Mouse (Mus musculus) small intestine, adult 2 months (tissue): Measurements from ENCODE around the gene Gm2035. TPM values are rescaled to one million over a fixed set of nuclear protein-coding genes. Genes with fewer than 3 reads are reported as not detected.
"Not testable (repeated sequence)": the region's sequence is repeated elsewhere in the genome, so short reads cannot be mapped to it uniquely, and the experiment has no call there.

Source experiments
- H3K27ac ChIP-seq: fragments of 200-500 bp; 2 replicates; pipeline ENCODE4 v1.5.1; 2012; ENCODE audit warnings: low read depth, low read length, control low read depth, inconsistent platforms; ENCODE audit not compliant: insufficient read depth
- H3K27me3 ChIP-seq: fragments of 200-500 bp; 2 replicates; pipeline ENCODE4 v1.6.1; 2012; ENCODE audit warnings: mild to moderate bottlenecking, moderate library complexity, low read length, inconsistent platforms; ENCODE audit not compliant: control insufficient read depth, insufficient read depth
- H3K36me3 ChIP-seq: fragments of 200-500 bp; 2 replicates; pipeline ENCODE4 v1.6.1; 2012; ENCODE audit warnings: mild to moderate bottlenecking, low read length, control low read depth, inconsistent platforms; ENCODE audit not compliant: control insufficient read depth, insufficient read depth
- H3K4me1 ChIP-seq: fragments of 200-500 bp; 2 replicates; pipeline ENCODE4 v1.6.1; 2012; ENCODE audit warnings: low read length, inconsistent platforms, mixed read lengths; ENCODE audit not compliant: control insufficient read depth, insufficient read depth, insufficient read length
- H3K4me3 ChIP-seq: fragments of 200-500 bp; 2 replicates; pipeline ENCODE4 v1.5.1; 2012; ENCODE audit warnings: low read depth, mild to moderate bottlenecking, control low read depth, inconsistent platforms, low read length, moderate library complexity
- WGBS: fragments of 180-500 bp; shearing (Covaris S2); methylation state at CpG from one replicate; pipeline ENCODE4 v1.1.7; 2018; 5-methylcytosine and 5-hydroxymethylcytosine counted together
- polyA plus RNA-seq: library from polyadenylated mRNA; depleted of rRNA; stranded (reverse); fragments of >200 nt; gene quantifications from 2 replicates; pipeline ENCODE4 v1.2.3, GENCODE M21; 2012; rRNA removed

Gene Gm2035
- not detected in 2 replicates for polyA plus RNA-seq

DNA sequence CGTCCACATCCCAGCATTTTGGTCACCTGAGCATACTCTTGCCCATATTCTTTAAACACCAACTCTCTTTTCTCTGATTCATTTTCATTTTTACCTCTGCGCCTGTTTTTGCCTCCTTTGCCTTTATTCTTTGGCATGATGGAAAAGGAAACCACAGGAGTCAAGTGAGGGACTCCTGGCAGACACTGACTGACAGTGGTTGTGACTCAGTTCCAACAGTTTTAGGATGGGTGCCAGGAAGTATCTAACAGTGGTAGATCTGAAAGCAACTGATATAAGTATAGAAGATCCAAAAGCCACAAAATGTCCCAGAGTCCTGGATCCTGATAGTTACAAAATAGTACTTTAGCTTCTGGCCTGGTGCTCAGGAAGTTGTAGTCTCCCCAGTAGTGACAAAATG lies at the start of gene Gm2035:
Gene Gm2035, minus strand, starts transcription at position 137 of the 400 bp plus-strand sequence.
- not testable (repeated sequence) for H3K4me3 ChIP-seq, H3K27ac ChIP-seq, H3K36me3 ChIP-seq, H3K4me1 ChIP-seq, H3K27me3 ChIP-seq
- 73% methylated on average over 2 of the region's 2 CpGs for WGBS

DNA sequence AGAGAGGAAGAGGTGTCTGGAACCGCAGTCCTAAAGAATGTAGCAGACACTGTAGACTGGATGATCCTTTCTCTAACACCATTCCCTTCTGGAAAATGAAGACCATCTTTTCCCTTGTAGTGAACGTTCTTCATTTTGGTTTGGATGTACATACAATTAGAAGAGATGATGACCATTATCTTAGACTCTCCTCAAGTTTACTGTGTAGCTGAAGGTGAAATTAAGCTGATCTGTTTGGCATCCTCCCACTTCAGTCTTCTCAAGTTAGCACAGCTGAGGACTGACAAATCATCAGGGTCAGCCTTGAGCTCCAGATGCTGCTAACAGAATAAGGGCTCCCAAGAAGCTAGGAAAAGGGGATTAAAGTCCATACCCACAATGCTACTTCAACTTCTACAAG lies 34.1 kb upstream of the Gm2035 start, which contains the start of gene Gm2042:
Gene Gm2042, plus strand, starts transcription at position 301 of the 400 bp plus-strand sequence.
- H3K36me3 ChIP-seq, H3K4me3 ChIP-seq, H3K4me1 ChIP-seq, H3K27me3 ChIP-seq, H3K27ac ChIP-seq: not testable (repeated sequence)
- WGBS, result 83% methylated on average over 2 of the region's 2 CpGs

DNA sequence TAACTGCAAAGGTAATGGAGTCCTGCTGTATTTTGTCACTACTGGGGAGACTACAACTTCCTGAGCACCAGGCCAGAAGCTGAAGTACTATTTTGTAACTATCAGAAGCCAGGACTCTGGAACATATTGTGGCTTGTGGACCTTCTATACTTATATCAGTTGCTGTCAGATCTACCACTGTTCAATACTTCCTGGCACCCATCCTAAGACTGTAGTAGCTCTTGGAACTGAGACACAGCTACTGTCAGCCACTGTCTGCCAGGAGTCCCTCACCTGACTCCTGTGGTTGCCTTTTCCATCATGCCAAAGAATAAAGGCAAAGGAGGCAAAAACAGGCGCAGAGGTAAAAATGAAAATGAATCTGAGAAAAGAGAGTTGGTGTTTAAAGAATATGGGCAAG lies 24.6 kb downstream of the Gm2035 start, which contains the start of gene Gm2022:
Gene Gm2022, plus strand, starts transcription at position 301 of the 400 bp plus-strand sequence.
- not testable (repeated sequence) for H3K36me3 ChIP-seq, H3K27me3 ChIP-seq, H3K4me3 ChIP-seq, H3K4me1 ChIP-seq, H3K27ac ChIP-seq
- 89% methylated on average over 1 of the region's 1 CpGs for WGBS

DNA sequence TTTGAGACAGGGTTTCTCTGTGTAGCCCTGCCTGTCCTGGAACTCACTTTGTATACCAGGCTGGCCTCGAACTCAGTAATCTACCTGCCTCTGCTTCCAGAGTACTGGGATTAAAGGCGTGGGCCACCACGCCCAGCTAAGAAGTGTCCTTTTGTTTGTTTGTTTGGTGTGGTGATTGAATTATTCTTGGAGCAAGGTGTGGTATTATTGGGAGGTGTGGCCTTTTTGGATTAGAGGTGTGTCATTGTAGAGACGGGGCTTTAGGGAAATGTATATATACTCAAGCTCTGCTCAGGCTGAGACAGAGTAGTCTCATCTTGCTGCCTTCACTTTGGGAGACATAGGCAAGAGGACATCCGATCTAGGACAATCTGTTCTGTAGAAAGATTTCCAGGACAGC lies 45.9 kb downstream of the Gm2035 start, which contains the start of gene Gm2016:
Gene Gm2016, plus strand, starts transcription at position 301 of the 400 bp plus-strand sequence.
- H3K27ac ChIP-seq, H3K4me3 ChIP-seq, H3K27me3 ChIP-seq, H3K36me3 ChIP-seq, H3K4me1 ChIP-seq: not testable (repeated sequence)
- 82% methylated on average over 5 of the region's 5 CpGs for WGBS

Other genes starting within 250 kb of the Gm2035 start
- not detected in 2 replicates for gene Gm21319, start 144.1 kb downstream of the Gm2035 start, polyA plus RNA-seq
- gene Gm21936, start 124.3 kb downstream of the Gm2035 start, polyA plus RNA-seq, result not detected in 2 replicates
- not detected in 2 replicates for gene BB287469, start 103.3 kb downstream of the Gm2035 start, polyA plus RNA-seq
- not detected in 2 replicates for gene Gm2001, start 77.5 kb downstream of the Gm2035 start, polyA plus RNA-seq
- not detected in 2 replicates for gene Gm2016, start 45.8 kb downstream of the Gm2035 start, polyA plus RNA-seq
- gene Gm2022, start 24.5 kb downstream of the Gm2035 start, polyA plus RNA-seq, result not detected in 2 replicates
- gene Gm2042, start 34.2 kb upstream of the Gm2035 start, polyA plus RNA-seq, result not detected in 2 replicates
- not detected in 2 replicates for gene Gm2075, start 92.0 kb upstream of the Gm2035 start, polyA plus RNA-seq
- gene Gm6803, start 98.9 kb upstream of the Gm2035 start, polyA plus RNA-seq, result not detected in 2 replicates
- gene Gm2056, start 107.1 kb upstream of the Gm2035 start, polyA plus RNA-seq, result not detected in 2 replicates
- not detected in 2 replicates for gene Gm16368, start 163.8 kb upstream of the Gm2035 start, polyA plus RNA-seq